Mouse (Mus musculus) hindbrain, embryonic 16.5 days (tissue): ENCODE data around the gene Snu13. TPM values are rescaled to one million over a fixed set of nuclear protein-coding genes. Genes with fewer than 3 reads are reported as not detected.

Source experiments
- polyA plus RNA-seq: library from polyadenylated mRNA; unstranded; fragments of >200 nt; fragmentation: Nextera tagmentation; extraction: Ambion mirVana; gene quantifications from 2 replicates; pipeline ENCODE4 v1.2.1, GENCODE M21; 2015

The Snu13 gene
- polyA plus RNA-seq, 1 experiment from 2014 or later = 268 TPM

Other genes with a start within 250 kb of the Snu13 start
- gene Tef, start 245.2 kb downstream of the Snu13 start, polyA plus RNA-seq = 22.9 and 23.1 TPM in 2 replicates
- gene Tob2, start 188.8 kb downstream of the Snu13 start, polyA plus RNA-seq = 15.7 and 18.4 TPM in 2 replicates
- 118 and 122 TPM in 2 replicates for gene Phf5a, start 175.7 kb downstream of the Snu13 start, polyA plus RNA-seq
- 333 and 346 TPM in 2 replicates for gene Aco2, start 175.3 kb downstream of the Snu13 start, polyA plus RNA-seq
- gene Polr3h, start 121.4 kb downstream of the Snu13 start, polyA plus RNA-seq = 88.2 and 105 TPM in 2 replicates
- gene Csdc2, start 110.8 kb downstream of the Snu13 start, polyA plus RNA-seq = 287 and 292 TPM in 2 replicates
- gene Pmm1, start 86.7 kb downstream of the Snu13 start, polyA plus RNA-seq = 122 and 142 TPM in 2 replicates
- not detected in 2 replicates for gene 1700029P11Rik, start 67.1 kb downstream of the Snu13 start, polyA plus RNA-seq
- gene Xrcc6, start 59.8 kb downstream of the Snu13 start, polyA plus RNA-seq = 44.4 and 48.9 TPM in 2 replicates
- 53.7 and 56.1 TPM in 2 replicates for gene Desi1, start 13.7 kb downstream of the Snu13 start, polyA plus RNA-seq
- gene 4930407I10Rik, start 11.6 kb upstream of the Snu13 start, polyA plus RNA-seq = not detected in 2 replicates
- gene Mei1, start 22.4 kb upstream of the Snu13 start, polyA plus RNA-seq = 0.06 and 0.11 TPM in 2 replicates
- 10.6 and 11.9 TPM in 2 replicates for gene Ccdc134, start 80.3 kb upstream of the Snu13 start, polyA plus RNA-seq
- gene Srebf2, start 99.6 kb upstream of the Snu13 start, polyA plus RNA-seq = 179 and 196 TPM in 2 replicates
- gene Shisa8, start 165.2 kb upstream of the Snu13 start, polyA plus RNA-seq = 3.4 and 4.2 TPM in 2 replicates
- 0.10 and 0.31 TPM in 2 replicates for gene Tnfrsf13c, start 176.8 kb upstream of the Snu13 start, polyA plus RNA-seq
- gene Cenpm, start 197.2 kb upstream of the Snu13 start, polyA plus RNA-seq = 20.0 and 24.0 TPM in 2 replicates
- 16.7 and 20.3 TPM in 2 replicates for gene 1500009C09Rik, start 204.8 kb upstream of the Snu13 start, polyA plus RNA-seq
- gene Sept3, start 227.3 kb upstream of the Snu13 start, polyA plus RNA-seq = 321 and 348 TPM in 2 replicates